25 mouse cellular contexts compared by ENCODE assay signal in the genomic region with DNA sequence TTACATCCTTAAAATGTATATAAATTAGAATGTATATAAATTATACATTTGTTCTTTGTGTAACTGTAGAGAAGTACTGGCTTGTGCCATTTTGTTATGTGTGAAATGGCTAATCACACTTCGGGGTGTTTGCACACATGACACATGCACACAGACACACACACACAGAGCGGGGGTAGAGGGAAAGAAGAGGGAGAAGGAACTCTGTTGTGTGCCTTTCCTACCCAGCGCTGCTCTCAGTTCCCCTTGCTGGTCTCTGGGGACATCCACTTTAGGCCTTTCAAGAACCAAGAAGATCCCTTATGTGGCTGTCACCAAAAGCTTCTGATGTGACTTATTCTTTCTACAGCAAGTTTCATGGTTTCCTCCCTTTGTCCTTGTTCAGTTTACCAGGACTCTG. TPM values are rescaled to one million over a fixed set of nuclear protein-coding genes. Genes with fewer than 3 reads are reported as not detected.
DNase-seq lines count a peak whose midpoint lies in the region; ATAC-seq and TF ChIP-seq lines count a peak whose summit lies in the region.
"Had no signal": no experiment of that assay in that cellular context is flagged by ENCODE, and none has a peak within 500 bp of the region (broad histone marks: within the 10 kb centered on the region; RNA-seq: fewer than 3 reads in every experiment).

No protein-coding gene starts in this region.

- H3K9ac ChIP-seq in liver, postnatal 0 days (replicated peaks) = no peak overlapping the region
- H3K9ac ChIP-seq in liver, embryonic 11.5 days (ENCODE audit: low read depth, low read length) = no peak overlapping the region
- no peak overlapping the region for H3K9ac ChIP-seq in neural tube, embryonic 15.5 days (replicated peaks)
- H3K9ac ChIP-seq: embryonic facial prominence, embryonic 13.5 days; forebrain, embryonic 12.5 days; forebrain, postnatal 0 days; heart, embryonic 15.5 days; hindbrain, embryonic 14.5 days had no signal

- no peak overlapping the region for H3K4me3 ChIP-seq in liver, postnatal 0 days (ENCODE audit: low read depth, low read length)
- H3K4me3 ChIP-seq in liver, embryonic 11.5 days (ENCODE audit: low read depth, low read length) = no peak overlapping the region
- no peak overlapping the region for H3K4me3 ChIP-seq in macrophage (ENCODE audit: inconsistent target)
- H3K4me3 ChIP-seq in neural tube, embryonic 15.5 days (replicated peaks) = no peak overlapping the region
- H3K4me3 ChIP-seq: embryonic facial prominence, embryonic 13.5 days; forebrain, embryonic 12.5 days; heart, adult 2 months; heart, embryonic 15.5 days; hindbrain, embryonic 10.5 days had no signal

- H3K27ac ChIP-seq in liver, postnatal 0 days (ENCODE audit: low read depth) = no peak overlapping the region
- no peak overlapping the region for H3K27ac ChIP-seq in liver, embryonic 11.5 days (ENCODE audit: low read depth, low read length)
- peak overlapping the region; percentile 21; the same call in 1 of the 2 replicates for H3K27ac ChIP-seq in macrophage
- no peak overlapping the region for H3K27ac ChIP-seq in neural tube, embryonic 15.5 days (replicated peaks)
- H3K27ac ChIP-seq: embryonic facial prominence, embryonic 13.5 days; forebrain, embryonic 12.5 days; heart, adult 2 months; heart, embryonic 15.5 days; hindbrain, embryonic 10.5 days; hindbrain, embryonic 14.5 days had no signal

- TF ChIP-seq EP300 in liver, postnatal 0 days (IDR thresholded peaks at IDR 0.05; ENCODE audit: low read depth) = no peak

- DNase-seq in liver, postnatal 0 days = peak; percentile 32
- no peak for DNase-seq in liver, embryonic 11.5 days (ENCODE audit: low spot score)
- peak; percentile 11 for DNase-seq in spleen, adult 12 weeks (ENCODE audit: low spot score)
- peak; percentile 88 for DNase-seq in splenic B cell, adult 2 months (ENCODE audit: low read depth, low spot score)
- DNase-seq in left cerebral cortex, postnatal 36 days (ENCODE audit: low spot score in 2 of 2) = no peak
- DNase-seq in cerebellum, postnatal 36 days = no peak
- DNase-seq: adrenal gland, adult 8-10 months; adrenal gland, postnatal 36 days; cerebellum, adult 11-12 months; cerebellum, adult 9-10 months; cerebellum, postnatal 25 days; forebrain, postnatal 0 days; heart, adult 2 months; heart, postnatal 14 days had no signal

- intact Hi-C loops in left cerebral cortex, postnatal 36 days (cut with DNase I) = no loop called here

- H3K9me3 ChIP-seq in liver, postnatal 0 days (ENCODE audit: low read length) = no peaks in the 10 kb centered on the region
- H3K9me3 ChIP-seq in liver, embryonic 11.5 days (ENCODE audit: control insufficient read depth, low read length) = no peaks in the 10 kb centered on the region
- no peaks in the 10 kb centered on the region for H3K9me3 ChIP-seq in neural tube, embryonic 15.5 days (replicated peaks)
- H3K9me3 ChIP-seq: embryonic facial prominence, embryonic 13.5 days; forebrain, embryonic 12.5 days; heart, embryonic 15.5 days; hindbrain, embryonic 10.5 days had no signal

- no peak for TF ChIP-seq CTCF in liver, postnatal 0 days (IDR thresholded peaks at IDR 0.05; ENCODE audit: low read depth)

- no peaks in the 10 kb centered on the region for H3K79me2 ChIP-seq in macrophage (ENCODE audit: inconsistent target)

- WGBS in liver, postnatal 0 days (ENCODE audit: insufficient replicate concordance) = 65% methylated on average over 3 of the region's 3 CpGs
- 69% methylated on average over 3 of the region's 3 CpGs for WGBS in liver, embryonic 11.5 days
- 26% methylated on average over 3 of the region's 3 CpGs for WGBS in macrophage (ENCODE audit: missing documents)
- WGBS in neural tube, embryonic 15.5 days = 83% methylated on average over 3 of the region's 3 CpGs

- no peak overlapping the region for H3K4me2 ChIP-seq in liver, postnatal 0 days (ENCODE audit: low read depth, low read length)
- H3K4me2 ChIP-seq in liver, embryonic 11.5 days = no peak overlapping the region
- H3K4me2 ChIP-seq in neural tube, embryonic 15.5 days = no peak overlapping the region
- H3K4me2 ChIP-seq: embryonic facial prominence, embryonic 13.5 days; forebrain, embryonic 12.5 days; heart, embryonic 11.5 days; heart, embryonic 15.5 days; hindbrain, embryonic 14.5 days had no signal

- ATAC-seq in liver, postnatal 0 days = no peak
- ATAC-seq in liver, embryonic 11.5 days (replicated peaks; ENCODE audit: low FRiP score) = no peak
- no peak for ATAC-seq in neural tube, embryonic 15.5 days (ENCODE audit: low FRiP score)
- ATAC-seq: forebrain, postnatal 0 days had no signal

- H3K4me1 ChIP-seq in liver, postnatal 0 days (ENCODE audit: insufficient read depth) = no peaks in the 10 kb centered on the region
- H3K4me1 ChIP-seq in liver, embryonic 11.5 days (replicated peaks; ENCODE audit: control insufficient read depth, insufficient read depth, low read length) = no peaks in the 10 kb centered on the region
- H3K4me1 ChIP-seq in neural tube, embryonic 15.5 days = no peaks in the 10 kb centered on the region; the same call in 1 of the 2 replicates
- H3K4me1 ChIP-seq: embryonic facial prominence, embryonic 13.5 days; forebrain, embryonic 12.5 days; hindbrain, embryonic 10.5 days had no signal

- no peaks in the 10 kb centered on the region for H3K36me3 ChIP-seq in liver, postnatal 0 days (replicated peaks; ENCODE audit: insufficient read depth, low read length)
- no peaks in the 10 kb centered on the region for H3K36me3 ChIP-seq in liver, embryonic 11.5 days (ENCODE audit: control insufficient read depth, insufficient read depth, low read length)
- H3K36me3 ChIP-seq in macrophage (ENCODE audit: inconsistent target) = no peaks in the 10 kb centered on the region
- no peaks in the 10 kb centered on the region for H3K36me3 ChIP-seq in splenic B cell, adult 2 months (ENCODE audit: control insufficient read depth, insufficient read depth, low read length, poor library complexity, severe bottlenecking)
- H3K36me3 ChIP-seq in neural tube, embryonic 15.5 days = no peaks in the 10 kb centered on the region
- H3K36me3 ChIP-seq: embryonic facial prominence, embryonic 13.5 days; forebrain, embryonic 12.5 days; heart, embryonic 15.5 days; hindbrain, embryonic 10.5 days had no signal

- no peaks in the 10 kb centered on the region for H3K27me3 ChIP-seq in liver, postnatal 0 days (ENCODE audit: insufficient read depth, low read length)
- H3K27me3 ChIP-seq in liver, embryonic 11.5 days (replicated peaks; ENCODE audit: control insufficient read depth, insufficient read depth, low read length) = no peaks in the 10 kb centered on the region
- no peaks in the 10 kb centered on the region for H3K27me3 ChIP-seq in splenic B cell, adult 2 months (ENCODE audit: control insufficient read depth, insufficient read depth, low read length, poor library complexity, severe bottlenecking)
- H3K27me3 ChIP-seq in neural tube, embryonic 15.5 days (replicated peaks) = no peaks in the 10 kb centered on the region
- H3K27me3 ChIP-seq: embryonic facial prominence, embryonic 13.5 days; forebrain, embryonic 12.5 days; heart, embryonic 15.5 days had no signal

RNA-seq across cellular contexts. Expression of a gene that starts 11.8 kb away (rescaled TPM):
- polyA plus RNA-seq in liver, postnatal 0 days (2015; fragmentation: Nextera tagmentation; extraction: Ambion mirVana) = 0.09 TPM in 1 of 2 replicates, not detected in the other
- polyA plus RNA-seq in liver, embryonic 11.5 days (2014; fragmentation: Nextera tagmentation; extraction: Ambion mirVana) = 0.19 and 0.33 TPM in 2 replicates
- total RNA-seq in macrophage (2018; cell fraction: chromatin; rRNA removed) = 1 to 10 TPM in 4 of 26 experiments, under 1 TPM in 14, not detected in 8; 0.21 to 2.2 (median 0.64) TPM
- under 1 TPM in 16 of 26 experiments, not detected in 10; 0.03 to 0.37 (median 0.11) TPM for total RNA-seq in macrophage (2018; cell fraction: cytosol; rRNA removed)
- 1 to 10 TPM in 2 of 26 experiments, under 1 TPM in 12, not detected in 12; 0.11 to 1.1 (median 0.50) TPM for total RNA-seq in macrophage (2018; cell fraction: nucleus; rRNA removed)
- polyA plus RNA-seq in macrophage (2018) = 0.16 TPM in 1 of 3 replicates, not detected in the others
- polyA plus RNA-seq in neural tube, embryonic 15.5 days (2015; fragmentation: Nextera tagmentation; extraction: Ambion mirVana) = 0.54 and 0.60 TPM in 2 replicates
- not detected for total RNA-seq in left cerebral cortex, postnatal 36 days (2021)
- total RNA-seq: adrenal gland, postnatal 36 days; forebrain, postnatal 0 days; gastrocnemius, adult 18-20 months; gastrocnemius, postnatal 4 days; heart, adult 2 months had no signal
- polyA plus RNA-seq: brain, embryonic 14.5 days had no signal

RNA-seq across cellular contexts. Expression of a gene that starts 33.1 kb away (rescaled TPM):
- 15.6 and 16.7 TPM in 2 replicates for polyA plus RNA-seq in liver, postnatal 0 days (2015; fragmentation: Nextera tagmentation; extraction: Ambion mirVana)
- polyA plus RNA-seq in liver, embryonic 11.5 days (2014; fragmentation: Nextera tagmentation; extraction: Ambion mirVana) = 26.4 and 29.9 TPM in 2 replicates
- total RNA-seq in macrophage (2018; cell fraction: chromatin; rRNA removed) = 100 to 1,000 TPM in 2 of 26 experiments, 10 to 100 TPM in 23, 1 to 10 TPM in 1; 3.7 to 120 (median 34.7) TPM
- 100 to 1,000 TPM in 5 of 26 experiments, 10 to 100 TPM in 21; 45.7 to 109 (median 70.5) TPM for total RNA-seq in macrophage (2018; cell fraction: cytosol; rRNA removed)
- 100 to 1,000 TPM in 2 of 26 experiments, 10 to 100 TPM in 24; 10.2 to 113 (median 35.9) TPM for total RNA-seq in macrophage (2018; cell fraction: nucleus; rRNA removed)
- 64.4 to 75.7 TPM (median 71.8 TPM) in 3 replicates for polyA plus RNA-seq in macrophage (2018)
- 66.0 and 66.7 TPM in 2 replicates for polyA plus RNA-seq in neural tube, embryonic 15.5 days (2015; fragmentation: Nextera tagmentation; extraction: Ambion mirVana)
- total RNA-seq in left cerebral cortex, postnatal 36 days (2021) = 10 to 100 TPM; 83.9 to 86.9 TPM

RNA-seq across cellular contexts. Expression of a gene that starts 39.0 kb away (rescaled TPM):
- polyA plus RNA-seq in liver, postnatal 0 days (2015; fragmentation: Nextera tagmentation; extraction: Ambion mirVana) = 34.8 and 36.7 TPM in 2 replicates
- polyA plus RNA-seq in liver, embryonic 11.5 days (2014; fragmentation: Nextera tagmentation; extraction: Ambion mirVana) = 50.5 and 52.5 TPM in 2 replicates
- total RNA-seq in macrophage (2018; cell fraction: chromatin; rRNA removed) = 100 to 1,000 TPM in 22 of 26 experiments, 10 to 100 TPM in 4; 72.2 to 417 (median 122) TPM
- 100 to 1,000 TPM in 2 of 26 experiments, 10 to 100 TPM in 24; 76.5 to 108 (median 88.0) TPM for total RNA-seq in macrophage (2018; cell fraction: cytosol; rRNA removed)
- 100 to 1,000 TPM in 6 of 26 experiments, 10 to 100 TPM in 20; 55.3 to 179 (median 81.7) TPM for total RNA-seq in macrophage (2018; cell fraction: nucleus; rRNA removed)
- 62.2 to 84.4 TPM (median 68.4 TPM) in 3 replicates for polyA plus RNA-seq in macrophage (2018)
- polyA plus RNA-seq in neural tube, embryonic 15.5 days (2015; fragmentation: Nextera tagmentation; extraction: Ambion mirVana) = 122 and 125 TPM in 2 replicates
- 100 to 1,000 TPM; 207 to 218 TPM for total RNA-seq in left cerebral cortex, postnatal 36 days (2021)

RNA-seq across cellular contexts. Expression of a gene that starts 56.9 kb away (rescaled TPM):
- 46.8 and 50.3 TPM in 2 replicates for polyA plus RNA-seq in liver, postnatal 0 days (2015; fragmentation: Nextera tagmentation; extraction: Ambion mirVana)
- 49.4 and 49.8 TPM in 2 replicates for polyA plus RNA-seq in liver, embryonic 11.5 days (2014; fragmentation: Nextera tagmentation; extraction: Ambion mirVana)
- 100 to 1,000 TPM in 14 of 26 experiments, 10 to 100 TPM in 12; 64.1 to 256 (median 104) TPM for total RNA-seq in macrophage (2018; cell fraction: chromatin; rRNA removed)
- 10 to 100 TPM in 25 of 26 experiments, 1 to 10 TPM in 1; 9.5 to 31.8 (median 13.9) TPM for total RNA-seq in macrophage (2018; cell fraction: cytosol; rRNA removed)
- total RNA-seq in macrophage (2018; cell fraction: nucleus; rRNA removed) = 100 to 1,000 TPM in 8 of 26 experiments, 10 to 100 TPM in 18; 35.5 to 169 (median 66.1) TPM
- 15.0 to 29.2 TPM (median 20.4 TPM) in 3 replicates for polyA plus RNA-seq in macrophage (2018)
- polyA plus RNA-seq in neural tube, embryonic 15.5 days (2015; fragmentation: Nextera tagmentation; extraction: Ambion mirVana) = 130 and 137 TPM in 2 replicates
- 100 to 1,000 TPM; 189 to 197 TPM for total RNA-seq in left cerebral cortex, postnatal 36 days (2021)

Comparison
In these comparisons a context has a peak if more than half of its experiments do, and no peak if none do; other contexts are left out.
1. DNase-seq: peak in liver, postnatal 0 days (single experiment), spleen, adult 12 weeks (single experiment) and splenic B cell, adult 2 months (single experiment); none in liver, embryonic 11.5 days (single experiment), left cerebral cortex, postnatal 36 days (0 of 2) and cerebellum, postnatal 36 days (0 of 2).